Comparison of ENCODE assay signal across 8 mouse cellular contexts in the genomic region with DNA sequence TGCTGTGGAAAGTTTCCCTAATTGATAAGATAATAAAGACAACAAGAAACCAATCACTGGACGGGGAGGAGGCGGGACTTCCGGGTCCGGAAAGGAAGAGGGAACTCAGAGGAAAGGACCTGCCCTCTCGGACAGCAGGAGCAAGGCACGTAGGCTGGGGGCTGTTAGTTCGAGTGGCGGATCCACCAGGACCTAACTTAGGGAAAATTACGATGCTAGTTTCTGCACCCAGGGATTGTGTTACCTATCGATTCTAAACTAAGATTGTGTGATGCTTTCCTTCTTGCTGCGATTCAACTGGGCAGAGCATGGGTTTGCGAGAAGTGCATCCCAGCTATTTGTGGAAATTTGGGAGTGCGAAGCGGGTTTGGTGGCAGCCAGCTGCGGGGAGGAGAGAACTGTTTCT.
DNase-seq lines count a peak whose midpoint lies in the region; ATAC-seq lines count a peak whose summit lies in the region.

No protein-coding gene starts in this region.

- H3K36me3 ChIP-seq in hindbrain, embryonic 10.5 days: no peaks in the 10 kb centered on the region

- DNase-seq in Muller cell, postnatal 12 days (ENCODE audit: inconsistent ontology term): peak; percentile 91
- DNase-seq in cerebellum, adult 9-10 months: peak; percentile 79
- peak; percentile 85 for DNase-seq in hindbrain, embryonic 10.5 days (ENCODE audit: low spot score)
- peak; percentile 66 to 72 for DNase-seq in layer of hippocampus, postnatal 10 days (ENCODE audit: low spot score in 2 of 2)
- DNase-seq in lung, postnatal 14 days: peak; percentile 81
- peak; percentile 65 for DNase-seq in ovary, postnatal 36 days (ENCODE audit: low spot score)
- peak; percentile 52 for DNase-seq in thymus, postnatal 25 days

- H3K4me3 ChIP-seq in hindbrain, embryonic 10.5 days: peak overlapping the region; percentile 76

- H3K27me3 ChIP-seq in hindbrain, embryonic 10.5 days (ENCODE audit: insufficient read depth, poor library complexity, severe bottlenecking): no peaks in the 10 kb centered on the region

- no peaks in the 10 kb centered on the region for H3K9me3 ChIP-seq in hindbrain, embryonic 10.5 days

- peak overlapping the region; percentile 90 for H3K27ac ChIP-seq in hindbrain, embryonic 10.5 days

- H3K4me1 ChIP-seq in hindbrain, embryonic 10.5 days (replicated peaks): no peaks in the 10 kb centered on the region

- peak; percentile 68 for ATAC-seq in frontal cortex, adult (ENCODE audit: low TSS enrichment)

- WGBS in hindbrain, embryonic 10.5 days: under 1% methylated on average over 15 of the region's 15 CpGs

Comparison
In these comparisons a context has a peak if more than half of its experiments do, and no peak if none do; other contexts are left out.
1. Peak in every context shown above with its lines: DNase-seq, ATAC-seq, H3K4me3 ChIP-seq and H3K27ac ChIP-seq.